Comparison of ENCODE assay signal across 16 mouse cellular contexts in genomic region chr10:21313732-21314131, GRCm38 (mm10). TPM values are rescaled to one million over a fixed set of nuclear protein-coding genes. Genes with fewer than 3 reads are reported as not detected.
DNase-seq lines count a peak whose midpoint lies in the region; ATAC-seq lines count a peak whose summit lies in the region.
"Had no signal": no experiment of that assay in that cellular context is flagged by ENCODE, and none has a peak within 500 bp of the region (broad histone marks: within the 10 kb centered on the region; RNA-seq: fewer than 3 reads in every experiment).

No protein-coding gene starts in this region.

- no peak overlapping the region for H3K4me3 ChIP-seq in midbrain, embryonic 14.5 days (replicated peaks; ENCODE audit: low read depth, low read length)
- no peak overlapping the region for H3K4me3 ChIP-seq in midbrain, embryonic 13.5 days (replicated peaks)
- H3K4me3 ChIP-seq: heart, embryonic 15.5 days; hindbrain, embryonic 12.5 days; neural tube, embryonic 15.5 days; stomach, embryonic 15.5 days had no signal

- no peak overlapping the region for H3K27ac ChIP-seq in midbrain, embryonic 14.5 days (replicated peaks; ENCODE audit: low read depth, low read length)
- no peak overlapping the region for H3K27ac ChIP-seq in midbrain, embryonic 13.5 days
- H3K27ac ChIP-seq: heart, embryonic 15.5 days; hindbrain, embryonic 12.5 days; neural tube, embryonic 15.5 days; stomach, embryonic 15.5 days had no signal

- no peak overlapping the region for H3K9ac ChIP-seq in midbrain, embryonic 14.5 days (replicated peaks; ENCODE audit: low read length)
- no peak overlapping the region for H3K9ac ChIP-seq in midbrain, embryonic 13.5 days (replicated peaks)
- H3K9ac ChIP-seq: heart, embryonic 15.5 days; hindbrain, embryonic 12.5 days; neural tube, embryonic 15.5 days; stomach, embryonic 15.5 days had no signal

- peaks cover 6% of the 10 kb centered on the region; the same call in 1 of the 2 replicates for H3K36me3 ChIP-seq in midbrain, embryonic 14.5 days (ENCODE audit: control insufficient read depth, insufficient read depth, low read length)
- peaks cover 8% of the 10 kb centered on the region; the same call in 1 of the 2 replicates for H3K36me3 ChIP-seq in midbrain, embryonic 13.5 days
- H3K36me3 ChIP-seq: stomach, embryonic 15.5 days had no signal

- peak; percentile 46 for DNase-seq in heart, adult 11 months
- DNase-seq in heart, postnatal 4 days: no peak
- DNase-seq in midbrain, embryonic 14.5 days: peak; percentile 19
- DNase-seq in gastrocnemius, postnatal 36 days: no peak
- DNase-seq: cerebellum, postnatal 25 days; gastrocnemius, postnatal 25 days; retina, postnatal 1 day had no signal

- intact Hi-C loops in gastrocnemius, postnatal 36 days (cut with DNase I): no loop called here

- no peaks in the 10 kb centered on the region for H3K9me3 ChIP-seq in midbrain, embryonic 14.5 days (ENCODE audit: control insufficient read depth, low read length)
- H3K9me3 ChIP-seq in midbrain, embryonic 13.5 days: no peaks in the 10 kb centered on the region
- H3K9me3 ChIP-seq: heart, embryonic 15.5 days; hindbrain, embryonic 12.5 days; neural tube, embryonic 15.5 days; stomach, embryonic 15.5 days had no signal

- ATAC-seq in midbrain, embryonic 14.5 days (ENCODE audit: low FRiP score, low TSS enrichment): no peak
- no peak for ATAC-seq in midbrain, embryonic 13.5 days
- ATAC-seq in activated CD4-positive, CD25-positive, alpha-beta regulatory T cell, adult 4 months: peak; percentile 83
- peak; percentile 33; the same call in 1 of the 2 replicates for ATAC-seq in neutrophil, adult 5-6 weeks (ENCODE audit: extremely low read depth, insufficient number of reproducible peaks, low FRiP score, poor library complexity, severe bottlenecking)
- ATAC-seq: Patski had no signal

- WGBS in midbrain, embryonic 14.5 days: 67% methylated on average over 4 of the region's 4 CpGs
- WGBS in midbrain, embryonic 13.5 days: 78% methylated on average over 4 of the region's 4 CpGs

- no peaks in the 10 kb centered on the region for H3K4me1 ChIP-seq in midbrain, embryonic 14.5 days (ENCODE audit: control insufficient read depth, insufficient read depth, low read length)
- H3K4me1 ChIP-seq in midbrain, embryonic 13.5 days (replicated peaks): no peaks in the 10 kb centered on the region
- H3K4me1 ChIP-seq: heart, embryonic 15.5 days; hindbrain, embryonic 12.5 days; neural tube, embryonic 15.5 days; stomach, embryonic 15.5 days had no signal

- no peak overlapping the region for H3K4me2 ChIP-seq in midbrain, embryonic 14.5 days (ENCODE audit: low read length)
- no peak overlapping the region for H3K4me2 ChIP-seq in midbrain, embryonic 13.5 days (replicated peaks)
- H3K4me2 ChIP-seq: heart, embryonic 15.5 days; hindbrain, embryonic 12.5 days; liver, embryonic 11.5 days; neural tube, embryonic 15.5 days; stomach, embryonic 15.5 days had no signal

- H3K27me3 ChIP-seq in midbrain, embryonic 14.5 days (ENCODE audit: control insufficient read depth, insufficient read depth, low read length): no peaks in the 10 kb centered on the region
- H3K27me3 ChIP-seq in midbrain, embryonic 13.5 days: no peaks in the 10 kb centered on the region
- H3K27me3 ChIP-seq: heart, embryonic 15.5 days; hindbrain, embryonic 12.5 days; neural tube, embryonic 15.5 days; Patski; stomach, embryonic 15.5 days had no signal

RNA-seq across cellular contexts. Expression of gene Hbs1l, which starts 18.0 kb away (rescaled TPM):
- 10 to 100 TPM; 59.5 to 62.4 TPM for total RNA-seq in heart, postnatal 4 days (2021)
- 77.6 and 102 TPM in 2 replicates for polyA plus RNA-seq in midbrain, embryonic 14.5 days (2014; fragmentation: Nextera tagmentation; extraction: Ambion mirVana)
- 104 and 112 TPM in 2 replicates for polyA plus RNA-seq in midbrain, embryonic 13.5 days (2015; fragmentation: Nextera tagmentation; extraction: Ambion mirVana)
- polyA plus RNA-seq in activated CD4-positive, CD25-positive, alpha-beta regulatory T cell, adult 4 months (2017; shearing (Covaris generic)): 100 to 1,000 TPM; 133 to 141 TPM
- total RNA-seq in neutrophil, adult 5-6 weeks (2017): 83.7 and 86.6 TPM in 2 replicates
- total RNA-seq in gastrocnemius, postnatal 36 days (2021): 10 to 100 TPM; 61.0 to 61.7 TPM

Comparison
In these comparisons a context has a peak if more than half of its experiments do, and no peak if none do; other contexts are left out.
1. DNase-seq: peak in heart, adult 11 months (single experiment) and midbrain, embryonic 14.5 days (single experiment); none in heart, postnatal 4 days (single experiment) and gastrocnemius, postnatal 36 days (0 of 2).
2. ATAC-seq: peak in activated CD4-positive, CD25-positive, alpha-beta regulatory T cell, adult 4 months (single experiment) and neutrophil, adult 5-6 weeks (single experiment); none in midbrain, embryonic 14.5 days (single experiment) and midbrain, embryonic 13.5 days (single experiment).